In the genomic region with DNA sequence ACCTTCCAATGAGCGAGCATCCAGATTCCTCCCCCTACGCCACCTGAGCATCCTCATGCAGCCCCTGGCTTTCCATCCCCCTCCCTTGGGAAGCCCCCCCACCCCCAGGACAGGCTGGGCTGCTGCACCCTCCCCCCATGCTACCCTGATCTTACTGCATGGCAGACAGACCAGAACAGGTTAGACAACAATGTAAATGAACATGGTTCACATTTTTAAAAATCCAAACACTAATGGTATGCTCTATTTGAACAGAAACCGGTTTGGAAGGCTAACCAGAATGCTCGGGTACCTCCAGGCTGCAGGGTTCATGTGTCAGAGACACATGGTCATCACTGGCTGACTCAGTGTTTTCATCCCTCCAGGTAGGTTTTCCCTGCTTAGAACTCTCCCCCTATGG, we compare ENCODE assay signal across 17 mouse cellular contexts. TPM values are rescaled to one million over a fixed set of nuclear protein-coding genes. Genes with fewer than 3 reads are reported as not detected.
"Had no signal": no experiment of that assay in that cellular context is flagged by ENCODE, and none has a peak within 500 bp of the region (broad histone marks: within the 10 kb centered on the region; RNA-seq: fewer than 3 reads in every experiment).

No protein-coding gene starts in this region.

- H3K36me3 ChIP-seq: midbrain, embryonic 13.5 days; neural tube, embryonic 15.5 days had no signal

- H3K9ac ChIP-seq: liver, embryonic 14.5 days; neural tube, embryonic 15.5 days had no signal

- H3K27ac ChIP-seq: layer of hippocampus, adult 2 months; limb, embryonic 13.5 days; liver, embryonic 14.5 days; midbrain, embryonic 13.5 days; neural tube, embryonic 15.5 days had no signal

- H3K4me1 ChIP-seq: neural tube, embryonic 15.5 days had no signal

- H3K4me3 ChIP-seq: layer of hippocampus, adult 2 months; limb, embryonic 13.5 days; midbrain, embryonic 13.5 days; myocyte; neural tube, embryonic 15.5 days had no signal

- ATAC-seq: hindbrain, embryonic 16.5 days; inflammation-experienced regulatory T-cells, adult 6 months; intestine, postnatal 0 days; midbrain, embryonic 13.5 days had no signal

- H3K4me2 ChIP-seq: limb, embryonic 13.5 days; midbrain, embryonic 13.5 days; neural tube, embryonic 15.5 days had no signal

- H3K9me3 ChIP-seq: limb, embryonic 13.5 days; midbrain, embryonic 13.5 days; neural tube, embryonic 15.5 days had no signal

- DNase-seq: kidney, adult 8-10 months; kidney, postnatal 10 days; kidney, postnatal 4 days; left cerebral cortex, postnatal 4 days; lung, adult 2 months had no signal

RNA-seq across cellular contexts. Expression of gene Evpl, which starts 9.2 kb away (rescaled TPM):
- polyA plus RNA-seq: inflammation-experienced regulatory T-cells, adult 6 months had no signal

RNA-seq across cellular contexts. Expression of gene Galr2, which starts 52.0 kb away (rescaled TPM):
- total RNA-seq: layer of hippocampus, adult 2 months; layer of hippocampus, postnatal 10 days; liver, adult 2 months; megakaryocyte-erythroid progenitor cell, adult 5-6 weeks had no signal
- polyA plus RNA-seq: inflammation-experienced regulatory T-cells, adult 6 months; liver, adult 2 months had no signal
